Mouse (Mus musculus) brain, embryonic 18.5 days (tissue): Measurements from ENCODE around the gene Adgrb2.
A peak's percentile ranks its signal among the peaks of the same experiment; 100 is the strongest.

Experiments used
- DNase-seq: peaks from one replicate; pipeline ENCODE4 v3.0.0-alpha.2; 2012; ENCODE audit warnings: low read depth, low spot score

Gene Adgrb2

DNA sequence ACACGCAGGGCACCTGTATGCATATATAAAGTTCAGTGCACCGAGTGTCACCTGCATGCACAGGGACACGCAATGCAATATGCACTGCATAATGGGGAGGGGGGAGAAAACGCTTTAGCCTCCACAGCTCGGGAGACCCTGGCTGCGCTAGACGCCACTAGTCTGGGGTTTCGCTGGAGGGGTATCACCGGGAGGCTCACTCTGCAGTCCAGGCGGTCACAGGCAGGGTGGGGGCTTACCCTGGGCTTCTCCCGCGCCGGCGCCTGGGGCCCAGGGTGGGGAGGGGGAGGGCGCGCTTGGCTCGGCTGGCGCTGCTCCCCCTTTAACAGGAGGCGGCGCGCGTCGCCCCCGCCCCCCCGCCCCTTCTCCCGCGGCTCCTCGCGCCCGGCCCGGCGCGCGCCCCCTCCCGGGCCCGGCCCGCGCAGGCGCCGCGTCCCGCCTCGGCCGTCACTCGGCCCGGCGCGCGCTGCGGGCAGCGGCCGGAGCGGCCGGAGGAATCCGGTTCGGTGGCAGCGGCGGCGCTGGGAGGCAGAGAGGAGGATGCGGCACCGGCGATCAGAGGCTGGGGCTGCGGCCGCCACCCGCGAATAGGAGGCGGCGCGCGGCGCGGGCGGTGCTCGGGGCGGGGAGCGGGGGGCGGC, at the start of gene Adgrb2:
Gene Adgrb2, plus strand, starts transcription at position 450 of the 641 bp plus-strand sequence.
- DNase-seq = no peak

DNA sequence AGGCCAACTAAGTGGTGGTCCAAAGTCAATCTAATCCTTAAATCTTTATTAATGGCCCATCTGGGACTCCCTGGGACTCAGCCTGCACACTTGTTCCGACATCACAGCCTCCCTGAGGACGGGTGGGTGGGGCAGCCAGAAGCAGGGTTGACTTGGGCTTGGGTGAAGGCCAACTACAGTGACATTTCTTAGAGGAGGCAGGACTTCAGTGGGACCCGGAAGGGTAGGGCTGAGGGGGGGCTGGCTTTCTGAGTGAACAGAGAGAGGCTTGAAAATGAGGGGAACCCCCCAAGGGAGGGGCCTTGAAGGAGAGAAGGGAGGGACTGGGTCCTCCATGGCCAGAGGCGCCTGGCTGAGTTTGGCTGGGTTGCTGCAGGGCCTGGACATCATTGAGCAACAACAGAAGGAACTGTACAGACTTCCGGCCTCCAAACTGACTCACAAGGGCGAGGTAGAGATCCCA, 33.3 kb upstream of the Adgrb2 start:
- no peak for DNase-seq

DNA sequence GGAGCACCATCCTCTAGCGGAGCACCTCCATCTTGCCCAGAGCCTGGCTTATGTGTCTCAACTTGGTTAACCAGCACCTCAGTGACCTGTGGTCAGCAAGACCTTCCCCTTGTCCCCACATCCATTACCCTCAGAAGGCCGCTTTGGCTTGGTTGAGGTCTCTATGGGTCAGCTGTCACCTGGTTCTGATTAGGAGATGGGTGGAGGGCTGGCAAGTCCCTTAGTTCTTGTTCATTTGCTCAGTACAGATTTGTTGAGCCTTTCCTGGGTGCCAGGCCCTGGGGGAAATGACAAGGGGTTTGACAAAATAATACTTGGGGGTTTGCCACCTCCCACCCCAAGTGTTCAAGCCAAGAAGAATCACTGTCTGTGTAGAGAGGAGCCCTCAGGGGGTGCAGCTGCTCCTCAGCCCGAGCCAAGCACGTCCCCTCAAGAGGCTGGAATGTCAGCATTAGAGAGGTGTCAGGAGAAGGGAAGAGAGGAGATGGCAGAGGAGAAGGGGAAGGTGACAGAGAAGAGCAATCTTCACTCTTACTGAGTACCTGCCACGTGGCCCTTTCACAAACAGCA, 32.3 kb upstream of the Adgrb2 start:
- no peak for DNase-seq

DNA sequence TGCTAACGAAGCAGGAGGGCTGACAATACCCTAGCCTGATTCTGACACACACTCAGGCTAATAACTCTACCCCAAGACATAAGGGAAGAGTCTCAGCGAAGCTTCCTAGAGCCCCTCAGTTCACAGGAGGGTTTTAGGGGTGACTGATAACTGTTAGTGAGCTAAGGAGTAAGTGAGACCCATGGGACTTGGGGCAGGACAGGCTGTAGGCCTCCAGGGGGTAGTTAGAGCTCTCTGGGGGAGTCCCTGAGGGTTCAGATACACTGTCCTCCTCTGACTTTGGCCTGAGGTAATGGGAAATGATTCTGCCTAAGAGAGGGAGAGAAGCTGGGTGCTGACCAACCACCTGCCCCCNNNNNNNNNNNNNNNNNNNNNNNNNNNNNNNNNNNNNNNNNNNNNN, 30.1 kb upstream of the Adgrb2 start:
- DNase-seq = no peak

DNA sequence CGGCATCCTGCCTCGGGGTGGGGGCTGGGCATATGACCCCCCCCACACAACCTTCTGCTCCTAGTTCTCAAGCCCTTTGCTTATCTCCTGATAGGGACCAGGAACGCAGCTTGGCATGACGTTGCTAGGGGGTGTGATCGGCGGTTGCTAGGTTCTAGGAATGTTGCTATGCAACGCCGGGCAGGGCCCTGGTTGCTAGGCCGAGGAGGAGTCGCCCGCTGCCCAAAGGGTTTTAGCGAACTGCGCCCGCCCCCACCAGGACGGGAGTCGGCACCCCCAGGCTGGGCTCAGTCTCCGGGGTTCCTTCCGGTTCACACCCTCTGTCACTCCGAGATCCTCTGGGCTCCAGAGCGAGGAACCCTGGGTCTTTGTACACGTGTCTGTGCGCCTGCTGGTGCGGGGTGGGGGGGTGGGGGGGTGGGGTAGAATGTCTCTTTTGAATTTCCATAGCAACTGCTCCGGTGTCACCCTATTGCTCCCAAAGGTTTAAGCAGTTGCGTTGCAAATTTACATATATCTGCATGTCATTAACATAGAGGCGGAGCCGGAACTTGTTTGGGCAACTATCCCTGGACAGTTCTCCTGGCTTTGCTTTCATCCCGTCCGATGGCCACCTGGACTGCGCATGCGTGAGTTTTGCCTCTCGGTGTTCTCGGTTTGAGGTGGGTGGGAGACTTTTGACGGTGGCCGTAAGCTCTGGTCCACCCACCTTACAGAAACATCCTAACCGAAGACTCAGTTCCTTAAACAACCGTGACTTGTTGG, 24.3 kb upstream of the Adgrb2 start:
- DNase-seq = peak; percentile 72

DNA sequence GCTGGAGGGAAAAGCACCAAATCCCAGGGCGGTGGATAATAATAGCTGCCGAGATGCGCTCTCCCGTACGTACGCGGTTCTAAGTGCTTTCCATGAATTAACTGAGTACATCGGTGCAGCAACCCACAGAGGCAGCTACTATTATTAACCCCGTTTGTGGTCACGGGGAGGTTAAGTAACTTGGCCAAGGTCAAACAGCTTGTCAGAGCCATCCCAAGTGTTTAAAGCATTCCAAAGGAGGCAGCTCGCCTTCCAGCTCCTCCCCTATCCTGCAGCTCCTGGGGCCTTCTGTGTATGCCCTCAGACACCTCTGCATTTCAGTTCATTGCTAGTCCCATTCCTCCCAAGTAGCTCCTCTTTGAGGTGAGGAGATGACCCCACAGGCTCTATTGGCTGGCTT, 19.4 kb upstream of the Adgrb2 start:
- DNase-seq = no peak

DNA sequence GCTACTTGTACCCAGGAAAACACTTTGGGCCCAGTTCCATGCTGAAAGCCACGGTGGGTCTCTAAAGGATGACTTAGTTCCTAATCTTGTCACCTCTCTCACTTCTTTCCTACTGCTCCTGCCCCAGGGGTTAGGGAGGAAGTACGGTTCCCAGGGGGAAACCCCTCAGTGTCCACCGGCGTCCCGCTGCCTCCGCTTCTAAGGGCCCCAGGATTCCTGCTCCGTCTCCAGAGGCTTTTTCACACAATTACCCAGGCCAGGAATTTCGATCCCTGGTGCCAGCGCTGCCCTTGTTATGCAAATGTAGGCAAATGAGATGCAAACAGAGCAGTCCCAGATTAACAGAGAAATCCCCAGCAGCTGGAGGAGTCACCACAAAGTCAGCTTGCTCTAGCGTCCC, 18.5 kb upstream of the Adgrb2 start:
- no peak for DNase-seq

DNA sequence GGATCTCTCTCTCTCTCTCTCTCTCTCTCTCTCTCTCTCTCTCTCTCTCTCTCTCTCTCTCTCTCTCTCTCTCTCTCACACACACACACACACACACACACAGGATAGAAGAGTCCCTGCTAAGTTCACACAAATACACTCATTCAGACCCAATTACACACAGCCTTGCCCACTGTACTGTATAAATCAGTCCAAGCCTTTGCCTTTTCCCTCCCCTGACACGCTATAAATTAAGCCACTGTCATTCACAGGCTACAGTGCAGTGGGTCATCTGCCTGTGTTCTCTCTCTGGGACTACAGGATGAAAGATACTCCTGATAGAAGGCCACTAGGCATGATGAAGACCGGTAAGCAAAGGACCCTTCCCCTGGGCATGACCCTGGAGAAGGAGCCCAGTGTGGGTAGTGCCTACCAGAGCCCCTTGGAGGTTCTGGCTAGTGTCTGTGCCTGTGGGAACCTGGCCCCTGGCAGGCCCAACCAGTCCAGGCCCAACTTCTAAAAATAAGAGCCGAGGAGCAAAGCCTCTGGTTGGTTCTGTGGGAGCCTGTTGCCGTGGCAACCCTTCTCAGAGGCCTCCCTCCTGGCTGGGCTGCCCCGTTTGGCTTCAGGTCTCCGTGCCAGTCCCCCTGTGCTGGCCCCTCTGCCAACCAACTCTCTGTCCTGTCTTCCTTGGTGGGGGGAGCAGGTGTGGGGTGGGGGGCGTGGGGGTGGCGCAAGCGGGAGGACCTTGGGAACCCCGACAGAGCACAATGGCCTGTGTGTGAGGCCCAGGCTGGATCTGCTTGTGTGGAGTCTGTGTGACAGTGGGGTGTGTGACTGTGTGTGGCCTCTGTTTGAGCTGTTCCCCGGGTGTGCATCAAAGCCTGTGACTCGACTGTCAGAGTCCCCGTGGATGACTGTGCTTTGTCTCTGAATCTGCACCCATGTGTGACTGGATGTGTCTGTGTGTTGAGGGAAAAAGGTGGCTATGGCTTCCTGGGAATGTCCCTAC, 17.4 kb upstream of the Adgrb2 start:
- peak; percentile 74 for DNase-seq

DNA sequence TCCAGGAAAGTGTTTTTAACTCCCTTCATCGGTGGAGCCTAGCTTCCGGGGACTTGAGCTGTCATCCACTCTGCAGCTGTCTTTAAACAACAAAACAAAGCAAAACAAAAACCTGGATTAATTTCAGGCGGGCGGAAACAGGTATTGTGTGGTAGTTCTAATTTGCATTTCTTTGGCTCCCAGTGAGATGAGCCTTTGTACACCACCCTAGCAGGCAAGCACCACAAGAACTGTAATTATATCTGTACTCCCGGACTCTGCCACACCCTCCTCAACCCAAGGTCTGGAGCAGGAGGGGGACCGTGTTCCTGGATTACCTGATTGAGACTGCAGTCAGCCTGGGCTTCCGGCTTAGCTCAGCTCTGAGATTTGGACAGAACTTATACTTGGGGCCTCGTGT, 14.5 kb upstream of the Adgrb2 start:
- no peak for DNase-seq

DNA sequence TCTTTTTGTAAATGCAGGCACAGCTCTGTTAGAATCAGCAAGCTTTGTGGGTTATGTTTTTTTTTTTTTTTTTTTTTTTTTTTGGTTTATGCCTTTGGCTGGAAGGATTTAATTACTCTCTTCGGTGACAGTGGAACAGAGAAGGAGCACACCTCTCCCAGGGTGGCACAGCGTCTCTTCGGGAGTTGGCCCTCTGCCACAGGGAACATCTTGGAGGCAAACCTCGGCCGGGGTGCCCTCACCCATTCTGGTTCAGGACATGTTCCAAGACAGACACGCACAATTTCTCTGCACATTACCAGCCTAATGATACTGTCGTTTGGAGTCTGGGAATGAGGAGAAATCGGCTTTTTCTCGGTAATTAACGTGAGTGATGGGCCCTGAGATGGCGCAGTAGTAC, 13.8 kb upstream of the Adgrb2 start:
- no peak for DNase-seq

DNA sequence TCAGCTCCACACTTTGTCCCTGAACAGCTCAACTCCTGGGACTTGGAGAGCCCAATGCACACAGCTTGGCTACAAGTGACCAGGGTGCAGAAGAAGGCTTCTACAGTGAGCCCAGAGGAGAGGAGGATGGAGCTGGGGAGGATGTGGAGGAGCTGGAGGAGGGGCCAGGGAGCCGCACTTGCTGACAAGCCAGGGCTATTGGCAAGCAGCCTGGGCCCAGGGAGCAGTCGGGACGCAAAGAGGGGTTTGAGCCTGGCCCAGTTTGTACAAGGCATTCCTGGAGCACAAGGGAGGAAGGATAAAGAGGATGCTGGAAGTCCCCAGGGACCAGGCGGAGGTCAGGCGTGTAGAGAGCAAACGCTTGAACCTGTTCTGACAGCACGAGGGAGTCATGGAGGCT, 12.7 kb upstream of the Adgrb2 start:
- DNase-seq = no peak

DNA sequence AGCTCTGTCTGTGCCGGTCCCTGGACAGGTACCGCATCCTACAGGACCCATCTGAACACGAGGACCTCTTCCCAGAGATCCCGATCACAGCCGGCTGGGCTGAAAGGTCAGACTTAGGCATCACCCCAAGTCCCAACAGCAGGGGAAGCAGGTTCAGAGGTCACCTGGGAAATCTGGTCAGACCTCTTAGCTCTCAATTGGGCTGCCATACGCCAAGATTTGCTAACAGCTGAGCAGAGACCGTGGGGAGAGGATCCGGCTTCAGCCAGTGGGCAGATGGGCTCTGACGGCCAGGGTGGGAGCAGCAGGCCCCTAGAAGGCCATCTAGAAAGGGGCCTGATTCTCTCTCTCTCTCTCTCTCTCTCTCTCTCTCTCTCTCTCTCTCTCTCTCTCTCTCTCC, 10.4 kb upstream of the Adgrb2 start:
- DNase-seq = no peak

DNA sequence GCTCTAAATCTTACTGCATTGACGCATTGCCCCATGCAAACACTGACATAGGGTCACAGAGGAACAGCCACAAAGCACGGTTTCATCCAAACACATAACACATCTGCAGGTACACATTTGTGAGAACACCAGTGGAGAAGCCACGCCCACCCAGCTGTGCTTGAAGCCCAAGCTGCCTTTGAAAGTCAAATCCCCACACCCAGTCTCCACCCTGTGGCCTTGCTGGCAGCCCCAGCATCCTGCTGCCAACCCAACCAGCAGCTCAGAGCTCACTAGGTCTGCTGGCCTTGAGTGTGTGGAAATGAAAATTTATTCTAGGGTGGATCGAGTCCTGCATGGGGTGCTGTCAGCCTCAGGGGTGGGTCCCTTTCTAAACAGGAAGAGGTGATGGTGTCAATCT, 7.4 kb upstream of the Adgrb2 start:
- no peak for DNase-seq

DNA sequence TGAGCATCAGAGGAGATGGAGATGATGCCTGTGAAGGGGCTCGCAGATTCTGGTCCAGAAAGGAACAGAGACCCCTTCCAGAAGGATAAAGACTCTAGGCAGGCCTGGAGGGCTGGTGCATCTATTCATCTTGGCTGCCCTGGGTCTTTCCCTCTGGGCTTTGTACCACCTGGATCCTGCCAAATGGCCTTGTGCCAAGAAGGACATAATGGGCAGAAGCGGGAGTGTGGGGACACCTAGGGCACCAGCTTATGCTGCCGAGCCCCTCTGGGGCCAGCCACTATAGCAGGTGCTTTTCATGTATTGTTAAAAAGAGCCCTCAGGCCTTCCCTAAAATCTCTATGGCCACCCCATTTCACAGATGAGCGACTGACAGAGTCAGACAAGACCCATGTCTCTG, 6.4 kb upstream of the Adgrb2 start:
- no peak for DNase-seq

DNA sequence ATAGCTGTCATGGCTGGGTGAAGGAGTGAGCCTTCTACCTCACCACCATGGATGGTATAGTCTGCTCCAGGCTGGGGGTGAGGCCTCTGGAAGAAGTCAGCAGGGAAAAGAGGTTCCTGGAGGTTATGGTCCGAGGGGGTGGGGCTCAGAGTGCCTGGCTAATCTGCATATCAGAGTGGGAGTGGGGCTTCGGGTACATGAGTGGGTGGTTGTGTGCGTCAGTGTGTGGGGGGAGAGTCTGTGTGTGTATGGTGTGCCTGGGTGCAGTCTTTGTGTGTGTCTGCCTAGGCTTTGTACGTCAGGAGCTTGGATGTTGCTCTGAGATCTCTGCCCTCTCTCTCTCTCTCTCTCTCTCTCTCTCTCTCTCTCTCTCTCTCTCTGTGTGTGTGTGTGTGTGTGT, 5.7 kb upstream of the Adgrb2 start:
- DNase-seq = no peak

DNA sequence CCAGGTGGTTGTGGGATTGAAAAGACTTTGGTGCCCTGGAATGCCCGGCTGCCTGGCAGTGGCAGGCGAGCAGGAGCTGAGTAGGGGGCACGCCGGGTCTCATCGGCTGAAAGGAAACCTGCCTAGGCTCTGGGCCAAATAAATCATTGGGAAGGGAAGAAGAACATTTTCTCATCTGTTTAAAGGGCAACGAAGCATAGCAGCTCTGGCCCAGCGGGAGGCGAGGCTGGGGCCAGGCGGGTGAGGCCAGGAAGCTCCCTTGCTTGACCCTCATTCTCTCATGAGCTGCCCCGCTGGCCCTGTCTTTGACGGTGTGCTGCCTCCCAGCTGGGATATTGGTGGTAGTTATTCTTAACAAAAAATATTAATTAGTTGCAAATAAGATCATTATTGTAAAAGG, 3.0 kb upstream of the Adgrb2 start:
- DNase-seq = no peak

DNA sequence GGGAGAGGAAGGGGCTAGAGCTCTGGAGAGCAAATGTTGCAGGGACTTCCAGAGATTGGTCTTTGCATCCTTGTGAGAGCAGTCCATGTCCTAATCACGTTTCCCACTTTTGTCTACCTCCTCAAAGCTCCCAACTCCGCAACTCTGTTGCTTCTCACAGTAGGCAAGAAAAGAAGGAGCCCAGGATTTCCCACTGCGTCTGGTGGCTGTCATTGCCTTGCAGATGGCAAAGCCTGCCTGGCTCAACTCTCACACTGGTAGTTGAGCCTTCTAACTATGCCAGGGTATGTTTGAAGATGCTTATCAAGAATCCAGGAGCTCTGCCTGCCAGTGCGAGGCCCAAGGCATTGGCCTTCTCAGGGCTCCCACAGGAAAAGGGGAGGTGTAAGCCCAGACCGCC, 1.6 kb upstream of the Adgrb2 start:
- DNase-seq = no peak

DNA sequence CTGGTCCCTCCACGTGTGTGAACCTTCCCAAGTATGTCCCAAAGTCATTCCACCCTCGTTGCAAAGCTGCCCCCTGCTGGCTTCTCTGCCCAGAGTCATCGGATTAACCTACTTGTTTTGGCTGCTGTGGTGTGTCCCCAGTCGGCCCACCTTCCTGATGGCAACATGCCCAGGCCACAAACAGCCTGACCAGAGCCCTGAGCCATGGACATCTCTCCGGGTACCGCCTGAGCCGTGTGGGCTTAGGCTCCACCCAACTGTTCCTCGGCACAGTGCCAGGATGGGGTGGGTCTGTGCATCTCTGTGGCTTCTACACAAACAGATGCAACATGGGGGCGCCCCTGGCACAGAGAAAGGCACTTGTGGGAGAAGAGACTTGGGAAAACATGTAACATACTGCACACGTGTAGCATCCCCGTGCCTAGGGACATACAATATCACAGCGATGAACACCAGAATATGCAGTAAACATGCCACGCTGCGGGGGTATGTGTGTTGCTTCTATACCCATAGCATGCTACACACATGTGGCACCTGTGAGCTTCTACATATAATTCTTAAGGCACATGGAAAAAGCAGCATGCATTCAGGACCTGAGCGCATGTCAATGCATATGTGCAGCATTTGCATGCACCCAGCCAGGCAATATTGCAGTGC, 778 bp upstream of the Adgrb2 start:
- DNase-seq = no peak

DNA sequence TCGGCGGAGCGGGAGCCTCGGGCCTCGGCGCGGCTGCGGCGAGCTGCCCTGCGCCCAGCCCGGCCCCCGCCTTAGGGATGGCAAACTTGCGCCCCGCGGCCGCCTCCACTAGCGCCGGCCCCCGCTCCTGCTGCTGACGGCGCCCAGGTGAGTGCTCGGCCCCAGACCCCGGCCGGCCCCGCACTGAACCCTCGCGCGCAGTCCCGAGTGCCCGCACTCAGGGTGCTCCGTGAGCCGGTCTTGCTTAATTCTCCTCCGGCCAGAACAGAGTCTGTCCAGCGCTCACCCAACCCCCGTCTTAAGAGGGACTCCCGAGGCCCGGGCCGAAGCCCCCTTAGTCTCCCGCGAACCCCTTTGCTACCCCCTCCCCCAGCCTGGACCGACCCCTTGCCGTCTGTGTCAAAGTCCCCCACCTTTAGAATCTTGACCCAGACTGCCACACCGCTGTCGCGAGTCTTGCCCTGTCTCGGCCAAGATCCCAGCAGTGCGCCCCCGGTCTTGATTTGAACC, 546 bp downstream of the Adgrb2 start:
- DNase-seq = no peak

DNA sequence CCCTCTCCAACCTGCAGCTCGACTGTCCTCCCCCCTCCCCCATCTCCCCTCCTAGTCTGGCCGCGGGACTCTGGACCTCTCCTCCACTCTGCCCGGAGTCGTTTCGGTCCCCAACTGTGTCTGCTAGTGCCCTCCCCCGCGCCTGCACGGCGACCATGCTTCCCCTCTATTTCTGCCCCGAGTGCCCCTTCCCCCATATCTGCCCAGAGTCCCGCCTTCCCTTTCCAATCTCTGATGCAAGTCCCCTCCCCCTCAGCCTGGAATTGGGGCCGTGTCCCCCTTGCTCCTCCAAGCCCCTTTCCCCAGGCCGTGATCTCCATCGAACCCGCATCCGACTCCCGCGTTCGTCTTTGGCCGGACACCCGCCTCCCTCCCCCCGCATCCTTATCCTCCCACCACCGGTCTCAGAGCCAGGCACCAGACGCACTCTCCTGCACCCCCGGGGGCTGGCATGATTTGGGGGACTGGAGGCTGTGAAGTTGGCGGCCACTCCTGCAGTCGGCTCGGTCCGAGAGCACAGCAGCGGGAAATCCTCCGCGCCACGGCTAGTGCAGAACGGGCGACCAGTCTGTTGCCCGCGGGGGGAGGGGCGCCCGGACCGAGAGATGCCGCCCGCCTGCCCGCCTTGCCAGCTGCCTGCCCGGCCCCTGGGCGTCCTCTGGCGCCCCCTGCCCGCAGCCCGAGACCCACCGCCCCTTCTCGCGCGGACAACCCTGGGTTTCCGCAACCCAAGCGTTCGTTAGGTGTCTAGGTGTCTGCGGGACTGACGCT, 1.2 kb downstream of the Adgrb2 start:
- DNase-seq = no peak
